Mouse (Mus musculus) hindbrain, embryonic 12.5 days (tissue): ENCODE measurements around the gene Sun1. TPM values are rescaled to one million over a fixed set of nuclear protein-coding genes. Genes with fewer than 3 reads are reported as not detected.

Source experiments
- ATAC-seq: fragments of 200-750 bp; cut with Nextera tagmentation; 2 replicates; pipeline ENCODE4 v1.8.0; 2017; ENCODE audit warnings: moderate TSS enrichment; ENCODE audit not compliant: low FRiP score
- H3K27ac ChIP-seq: fragments of 300-500 bp; sonication (generic); 2 replicates; pipeline ENCODE4 v1.5.1; 2016; ENCODE audit warnings: mild to moderate bottlenecking
- H3K27me3 ChIP-seq: fragments of 300-500 bp; sonication (generic); 2 replicates; pipeline ENCODE4 v1.6.1; 2016; ENCODE audit warnings: mild to moderate bottlenecking
- H3K36me3 ChIP-seq: fragments of 300-500 bp; sonication (generic); 2 replicates; pipeline ENCODE4 v1.6.1; 2016; ENCODE audit warnings: mild to moderate bottlenecking
- H3K4me1 ChIP-seq: fragments of 300-500 bp; sonication (generic); 2 replicates; pipeline ENCODE4 v1.6.1; 2016
- H3K4me2 ChIP-seq: fragments of 300-500 bp; sonication (generic); replicated peaks from 2 replicates; pipeline ENCODE4 v1.6.1; 2016; ENCODE audit warnings: mild to moderate bottlenecking
- H3K4me3 ChIP-seq: fragments of 300-500 bp; sonication (generic); 2 replicates; pipeline ENCODE4 v1.5.1; 2016; ENCODE audit warnings: mild to moderate bottlenecking
- H3K9ac ChIP-seq: fragments of 300-500 bp; sonication (generic); 2 replicates; pipeline ENCODE4 v1.6.1; 2016; ENCODE audit warnings: mild to moderate bottlenecking, moderate library complexity
- H3K9me3 ChIP-seq: fragments of 300-500 bp; sonication (generic); replicated peaks from 2 replicates; pipeline ENCODE4 v1.6.1; 2016; ENCODE audit warnings: mild to moderate bottlenecking
- WGBS: fragments of 180-500 bp; shearing (Covaris S2); methylation state at CpG from one replicate; pipeline ENCODE4 v1.1.7; 2016; 5-methylcytosine and 5-hydroxymethylcytosine counted together
- polyA plus RNA-seq: library from polyadenylated mRNA; unstranded; fragments of >200 nt; fragmentation: Nextera tagmentation; extraction: Ambion mirVana; gene quantifications from 2 replicates; pipeline ENCODE4 v1.2.1, GENCODE M21; 2016

Sun1 gene
- polyA plus RNA-seq, 1 experiment from 2014 or later = 55.3 TPM

- no peaks in the 10 kb centered on the region for H3K36me3 ChIP-seq
- H3K27me3 ChIP-seq = no peaks in the 10 kb centered on the region
- WGBS = 60% methylated on average over 10 of the region's 11 CpGs
- H3K4me3 ChIP-seq = no peak overlapping the region
- H3K4me2 ChIP-seq = no peak overlapping the region
- ATAC-seq = no peak
- H3K27ac ChIP-seq = no peak overlapping the region
- H3K4me1 ChIP-seq = no peaks in the 10 kb centered on the region
- H3K9me3 ChIP-seq = no peaks in the 10 kb centered on the region
- H3K9ac ChIP-seq = no peak overlapping the region
These were observed 81.1 kb downstream of the Sun1 start for GRCm38 (mm10) chr5:139281373-139282112.

- no peak overlapping the region for H3K27ac ChIP-seq
- WGBS = 5% methylated on average over 15 of the region's 15 CpGs
- no peaks in the 10 kb centered on the region for H3K9me3 ChIP-seq
- ATAC-seq = peak; percentile 58
- no peaks in the 10 kb centered on the region for H3K4me1 ChIP-seq
- no peak overlapping the region for H3K4me3 ChIP-seq
- no peaks in the 10 kb centered on the region for H3K27me3 ChIP-seq
- no peak overlapping the region for H3K4me2 ChIP-seq
- H3K9ac ChIP-seq = no peak overlapping the region
- H3K36me3 ChIP-seq = no peaks in the 10 kb centered on the region
These were observed 81.8 kb downstream of the Sun1 start for GRCm38 (mm10) chr5:139282191-139282590.

GRCm38 (mm10) chr5:139283460-139284180 is 83.2 kb downstream of the Sun1 start:
- no peaks in the 10 kb centered on the region for H3K36me3 ChIP-seq
- ATAC-seq = no peak
- H3K27me3 ChIP-seq = no peaks in the 10 kb centered on the region
- 98% methylated on average over 14 of the region's 14 CpGs for WGBS
- H3K4me2 ChIP-seq = no peak overlapping the region
- H3K9ac ChIP-seq = no peak overlapping the region
- no peak overlapping the region for H3K27ac ChIP-seq
- no peak overlapping the region for H3K4me3 ChIP-seq
- no peaks in the 10 kb centered on the region for H3K4me1 ChIP-seq
- no peaks in the 10 kb centered on the region for H3K9me3 ChIP-seq

- Histone ChIP-seq H3K4me1 (no peaks in the 10 kb centered on the region), H3K9me3 (no peaks in the 10 kb centered on the region), H3K4me3 (no peak overlapping the region), H3K27me3 (no peaks in the 10 kb centered on the region), H3K4me2 (no peak overlapping the region), H3K9ac (no peak overlapping the region), H3K36me3 (no peaks in the 10 kb centered on the region), H3K27ac (no peak overlapping the region)
- no peak for ATAC-seq
- WGBS = 44% methylated on average over 8 of the region's 8 CpGs
These were observed 85.1 kb downstream of the Sun1 start for GRCm38 (mm10) chr5:139285383-139286067.

GRCm38 (mm10) chr5:139286142-139286941 is 85.9 kb downstream of the Sun1 start:
- H3K9ac ChIP-seq = no peak overlapping the region
- ATAC-seq = no peak
- WGBS = 67% methylated on average over 14 of the region's 14 CpGs

GRCm38 (mm10) chr5:139287099-139287498 is 86.7 kb downstream of the Sun1 start:
- Histone ChIP-seq H3K27me3 (no peaks in the 10 kb centered on the region), H3K9ac (no peak overlapping the region), H3K9me3 (no peaks in the 10 kb centered on the region), H3K27ac (no peak overlapping the region), H3K4me2 (no peak overlapping the region), H3K4me3 (no peak overlapping the region), H3K36me3 (no peaks in the 10 kb centered on the region), H3K4me1 (no peaks in the 10 kb centered on the region)
- no peak for ATAC-seq
- WGBS = 85% methylated on average over 5 of the region's 5 CpGs

More at GRCm38 (mm10) chr5:139286142-139286941, 85.9 kb downstream of the Sun1 start:
- H3K4me1 ChIP-seq = no peaks in the 10 kb centered on the region
- H3K9me3 ChIP-seq = no peaks in the 10 kb centered on the region
- H3K4me2 ChIP-seq = no peak overlapping the region
- no peak overlapping the region for H3K27ac ChIP-seq
- H3K36me3 ChIP-seq = no peaks in the 10 kb centered on the region
- no peak overlapping the region for H3K4me3 ChIP-seq
- no peaks in the 10 kb centered on the region for H3K27me3 ChIP-seq

GRCm38 (mm10) chr5:139287787-139288186 is 87.3 kb downstream of the Sun1 start:
- 82% methylated on average over 4 of the region's 4 CpGs for WGBS
- Histone ChIP-seq H3K9me3 (no peaks in the 10 kb centered on the region), H3K4me1 (no peaks in the 10 kb centered on the region), H3K36me3 (no peaks in the 10 kb centered on the region), H3K27me3 (no peaks in the 10 kb centered on the region), H3K4me2 (no peak overlapping the region), H3K27ac (no peak overlapping the region), H3K9ac (no peak overlapping the region), H3K4me3 (no peak overlapping the region)
- ATAC-seq = no peak

GRCm38 (mm10) chr5:139288591-139288990 is 88.2 kb downstream of the Sun1 start:
- Histone ChIP-seq H3K9me3 (no peaks in the 10 kb centered on the region), H3K36me3 (no peaks in the 10 kb centered on the region), H3K4me1 (no peaks in the 10 kb centered on the region), H3K9ac (no peak overlapping the region), H3K27ac (no peak overlapping the region), H3K27me3 (no peaks in the 10 kb centered on the region), H3K4me2 (no peak overlapping the region), H3K4me3 (no peak overlapping the region)
- no peak for ATAC-seq
- 84% methylated on average over 4 of the region's 4 CpGs for WGBS

- ATAC-seq = no peak
- Histone ChIP-seq H3K4me1 (no peaks in the 10 kb centered on the region), H3K4me3 (no peak overlapping the region), H3K36me3 (no peaks in the 10 kb centered on the region), H3K9ac (no peak overlapping the region), H3K4me2 (no peak overlapping the region), H3K27ac (no peak overlapping the region), H3K9me3 (no peaks in the 10 kb centered on the region), H3K27me3 (no peaks in the 10 kb centered on the region)
- WGBS = 86% methylated on average over 12 of the region's 12 CpGs
These were observed 90.2 kb downstream of the Sun1 start for GRCm38 (mm10) chr5:139290467-139291259.

- WGBS = 74% methylated on average over 6 of the region's 6 CpGs
- H3K4me2 ChIP-seq = no peak overlapping the region
- H3K9ac ChIP-seq = no peak overlapping the region
- no peaks in the 10 kb centered on the region for H3K9me3 ChIP-seq
- no peaks in the 10 kb centered on the region for H3K36me3 ChIP-seq
- no peaks in the 10 kb centered on the region for H3K4me1 ChIP-seq
- H3K27me3 ChIP-seq = no peaks in the 10 kb centered on the region
- no peak overlapping the region for H3K4me3 ChIP-seq
- ATAC-seq = no peak
- no peak overlapping the region for H3K27ac ChIP-seq
These were observed 91.5 kb downstream of the Sun1 start for GRCm38 (mm10) chr5:139291811-139292560.

- Histone ChIP-seq H3K4me3 (no peak overlapping the region), H3K27ac (no peak overlapping the region), H3K27me3 (no peaks in the 10 kb centered on the region), H3K9me3 (no peaks in the 10 kb centered on the region), H3K4me2 (no peak overlapping the region), H3K36me3 (no peaks in the 10 kb centered on the region), H3K9ac (no peak overlapping the region), H3K4me1 (no peaks in the 10 kb centered on the region)
- no peak for ATAC-seq
- 73% methylated on average over 2 of the region's 2 CpGs for WGBS
These were observed 93.7 kb downstream of the Sun1 start for GRCm38 (mm10) chr5:139294089-139294488.
